Mouse (Mus musculus) neural tube, embryonic 11.5 days (tissue): Measurements from ENCODE around the gene Zfand5. TPM values are rescaled to one million over a fixed set of nuclear protein-coding genes. Genes with fewer than 3 reads are reported as not detected.
"Not testable (repeated sequence)": the region's sequence is repeated elsewhere in the genome, so short reads cannot be mapped to it uniquely, and the experiment has no call there.

ENCODE experiments used
- ATAC-seq: fragments of 200-750 bp; cut with Nextera tagmentation; 2 replicates; pipeline ENCODE4 v1.8.0; 2017; ENCODE audit warnings: moderate number of reproducible peaks, mild to moderate bottlenecking, moderate TSS enrichment, moderate library complexity; ENCODE audit not compliant: insufficient read depth, low FRiP score, low TSS enrichment
- DNase-seq: peaks from one replicate; pipeline ENCODE4 v3.0.0-alpha.2; 2015; ENCODE audit warnings: low spot score
- H3K27ac ChIP-seq: fragments of 300-500 bp; sonication (generic); 2 replicates; pipeline ENCODE4 v1.5.1; 2014; ENCODE audit warnings: low read depth, mild to moderate bottlenecking, low read length
- H3K27me3 ChIP-seq: fragments of 300-500 bp; sonication (generic); 2 replicates; pipeline ENCODE4 v1.6.1; 2014; ENCODE audit warnings: mild to moderate bottlenecking, low read length, mixed read lengths; ENCODE audit not compliant: control insufficient read depth, insufficient read depth
- H3K36me3 ChIP-seq: fragments of 300-500 bp; sonication (generic); 2 replicates; pipeline ENCODE4 v1.6.1; 2014; ENCODE audit warnings: mild to moderate bottlenecking, low read length, moderate library complexity, mixed read lengths; ENCODE audit not compliant: control insufficient read depth, insufficient read depth
- H3K4me1 ChIP-seq: fragments of 300-500 bp; sonication (generic); 2 replicates; pipeline ENCODE4 v1.6.1; 2014; ENCODE audit warnings: low read length, mixed read lengths; ENCODE audit not compliant: control insufficient read depth, insufficient read depth
- H3K4me2 ChIP-seq: fragments of 300-500 bp; sonication (generic); 2 replicates; pipeline ENCODE4 v1.6.1; 2014; ENCODE audit warnings: low read depth, mild to moderate bottlenecking, moderate library complexity
- H3K4me3 ChIP-seq: fragments of 300-500 bp; sonication (generic); 2 replicates; pipeline ENCODE4 v1.5.1; 2014; ENCODE audit warnings: low read depth, low read length
- H3K9ac ChIP-seq: fragments of 300-500 bp; sonication (generic); 2 replicates; pipeline ENCODE4 v1.6.1; 2014; ENCODE audit warnings: mild to moderate bottlenecking, low read length
- H3K9me3 ChIP-seq: fragments of 300-500 bp; sonication (generic); 2 replicates; pipeline ENCODE4 v1.6.1; 2016; ENCODE audit warnings: low read length; ENCODE audit not compliant: control insufficient read depth
- WGBS: fragments of 180-500 bp; shearing (Covaris S2); extraction: QIAGEN DNeasy Blood & Tissue Kit; methylation state at CpG from one replicate; pipeline ENCODE4 v1.1.7; 2014; 5-methylcytosine and 5-hydroxymethylcytosine counted together
- polyA plus RNA-seq: library from polyadenylated mRNA; unstranded; fragments of >200 nt; fragmentation: Nextera tagmentation; extraction: Ambion mirVana; gene quantifications from 2 replicates; pipeline ENCODE4 v1.2.1, GENCODE M21; 2014

Gene Zfand5
- polyA plus RNA-seq, 1 experiment from 2014 or later = 199 TPM

GRCm38 (mm10) chr19:21310364-21310763, 38.3 kb downstream of the Zfand5 start:
- not testable (repeated sequence) for H3K4me3 ChIP-seq, H3K9ac ChIP-seq, H3K9me3 ChIP-seq, H3K36me3 ChIP-seq, H3K27me3 ChIP-seq, H3K4me2 ChIP-seq, DNase-seq, H3K4me1 ChIP-seq, ATAC-seq, H3K27ac ChIP-seq
- WGBS = 94% methylated on average over 5 of the region's 5 CpGs

- 85% methylated on average over 3 of the region's 3 CpGs for WGBS
- no peak for DNase-seq
These were observed 43.6 kb downstream of the Zfand5 start for GRCm38 (mm10) chr19:21315701-21316100.

GRCm38 (mm10) chr19:21319618-21320017, 47.5 kb downstream of the Zfand5 start:
- no peak for DNase-seq
- H3K9ac ChIP-seq = no peak overlapping the region
- 94% methylated on average over 1 of the region's 1 CpGs for WGBS
- no peak overlapping the region for H3K27ac ChIP-seq
- no peak for ATAC-seq
- no peaks in the 10 kb centered on the region for H3K36me3 ChIP-seq
- H3K4me3 ChIP-seq = no peak overlapping the region
- no peak overlapping the region for H3K4me2 ChIP-seq
- H3K4me1 ChIP-seq = no peaks in the 10 kb centered on the region
- H3K9me3 ChIP-seq = no peaks in the 10 kb centered on the region
- H3K27me3 ChIP-seq = no peaks in the 10 kb centered on the region

More at GRCm38 (mm10) chr19:21315701-21316100, 43.6 kb downstream of the Zfand5 start:
- H3K4me3 ChIP-seq = no peak overlapping the region
- no peak overlapping the region for H3K4me2 ChIP-seq
- H3K36me3 ChIP-seq = no peaks in the 10 kb centered on the region
- no peaks in the 10 kb centered on the region for H3K27me3 ChIP-seq
- no peak for ATAC-seq
- no peak overlapping the region for H3K9ac ChIP-seq
- H3K4me1 ChIP-seq = no peaks in the 10 kb centered on the region
- no peaks in the 10 kb centered on the region for H3K9me3 ChIP-seq
- no peak overlapping the region for H3K27ac ChIP-seq

GRCm38 (mm10) chr19:21325333-21325732, 53.3 kb downstream of the Zfand5 start:
- H3K4me1 ChIP-seq = no peaks in the 10 kb centered on the region
- ATAC-seq = no peak
- H3K36me3 ChIP-seq = no peaks in the 10 kb centered on the region
- H3K27ac ChIP-seq = no peak overlapping the region
- H3K4me2 ChIP-seq = no peak overlapping the region
- DNase-seq = no peak
- no peak overlapping the region for H3K4me3 ChIP-seq
- no peak overlapping the region for H3K9ac ChIP-seq
- 94% methylated on average over 3 of the region's 3 CpGs for WGBS
- no peaks in the 10 kb centered on the region for H3K9me3 ChIP-seq
- no peaks in the 10 kb centered on the region for H3K27me3 ChIP-seq

GRCm38 (mm10) chr19:21328951-21329350, 56.9 kb downstream of the Zfand5 start:
- Histone ChIP-seq H3K4me2 (no peak overlapping the region), H3K4me3 (no peak overlapping the region), H3K27ac (no peak overlapping the region), H3K9me3 (no peaks in the 10 kb centered on the region), H3K27me3 (no peaks in the 10 kb centered on the region), H3K36me3 (no peaks in the 10 kb centered on the region), H3K4me1 (no peaks in the 10 kb centered on the region), H3K9ac (no peak overlapping the region)
- ATAC-seq = no peak
- DNase-seq = no peak
- 76% methylated on average over 9 of the region's 9 CpGs for WGBS

- Histone ChIP-seq H3K9me3 (no peaks in the 10 kb centered on the region), H3K9ac (no peak overlapping the region), H3K27me3 (no peaks in the 10 kb centered on the region), H3K36me3 (no peaks in the 10 kb centered on the region), H3K4me3 (no peak overlapping the region), H3K4me2 (no peak overlapping the region), H3K4me1 (no peaks in the 10 kb centered on the region), H3K27ac (no peak overlapping the region)
- ATAC-seq (no peak), DNase-seq (no peak)
- 69% methylated on average over 5 of the region's 5 CpGs for WGBS
These were observed 57.7 kb downstream of the Zfand5 start for GRCm38 (mm10) chr19:21329770-21330169.

GRCm38 (mm10) chr19:21330305-21331115, 58.4 kb downstream of the Zfand5 start:
- no peak overlapping the region for H3K9ac ChIP-seq

GRCm38 (mm10) chr19:21331621-21332155, 59.6 kb downstream of the Zfand5 start:
- Histone ChIP-seq H3K27me3 (no peaks in the 10 kb centered on the region), H3K36me3 (no peaks in the 10 kb centered on the region), H3K4me3 (no peak overlapping the region), H3K9me3 (no peaks in the 10 kb centered on the region), H3K27ac (no peak overlapping the region), H3K4me1 (no peaks in the 10 kb centered on the region), H3K9ac (no peak overlapping the region), H3K4me2 (no peak overlapping the region)
- no peak for ATAC-seq
- DNase-seq = no peak
- WGBS = 90% methylated on average over 11 of the region's 11 CpGs

More at GRCm38 (mm10) chr19:21330305-21331115, 58.4 kb downstream of the Zfand5 start:
- H3K9me3 ChIP-seq = no peaks in the 10 kb centered on the region
- DNase-seq (no peak), ATAC-seq (no peak)
- H3K27me3 ChIP-seq = no peaks in the 10 kb centered on the region
- H3K36me3 ChIP-seq = no peaks in the 10 kb centered on the region
- no peak overlapping the region for H3K4me2 ChIP-seq
- H3K4me3 ChIP-seq = no peak overlapping the region
- H3K27ac ChIP-seq = no peak overlapping the region
- 84% methylated on average over 6 of the region's 6 CpGs for WGBS
- H3K4me1 ChIP-seq = no peaks in the 10 kb centered on the region
